Comparison of ENCODE assay signal across 8 mouse cellular contexts in the genomic region with DNA sequence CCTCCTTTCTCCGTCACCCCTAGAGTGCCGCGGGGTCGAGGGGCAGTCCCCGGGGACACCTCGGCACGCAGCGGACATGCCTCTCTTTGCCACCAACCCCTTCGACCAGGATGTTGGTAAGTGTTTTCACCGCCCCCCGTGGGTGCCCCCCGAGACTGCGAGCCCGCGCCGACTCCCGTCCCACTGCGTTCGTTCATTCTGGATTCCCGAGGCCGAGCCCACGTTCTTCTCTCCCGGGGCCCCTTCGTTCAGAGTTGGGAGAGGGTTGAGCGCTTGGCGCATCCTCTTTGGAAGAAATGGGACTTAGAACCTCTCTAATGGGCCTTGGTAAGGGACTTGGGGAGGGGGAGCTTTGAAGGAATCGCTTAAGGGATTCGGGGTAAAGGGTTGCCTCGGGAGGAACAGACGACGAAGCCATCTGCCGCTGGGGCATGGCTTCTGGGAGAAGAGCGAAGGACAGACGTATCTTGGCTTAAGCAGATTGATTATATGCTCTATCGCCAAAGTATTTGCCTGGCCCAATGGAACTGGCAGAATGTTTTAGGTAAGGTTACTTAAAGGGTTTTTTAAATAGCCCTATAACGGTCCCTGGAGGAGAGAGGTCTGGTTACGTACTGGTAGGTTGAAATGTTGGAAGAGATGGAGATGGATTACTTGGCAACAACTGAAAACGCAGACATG. TPM values are rescaled to one million over a fixed set of nuclear protein-coding genes. Genes with fewer than 3 reads are reported as not detected.
DNase-seq lines count a peak whose midpoint lies in the region; ATAC-seq and TF ChIP-seq lines count a peak whose summit lies in the region.

No protein-coding gene starts in this region.

- no peaks in the 10 kb centered on the region for H3K27me3 ChIP-seq in heart, embryonic 13.5 days (replicated peaks)
- H3K27me3 ChIP-seq in forebrain, embryonic 15.5 days: no peaks in the 10 kb centered on the region
- no peaks in the 10 kb centered on the region for H3K27me3 ChIP-seq in liver, embryonic 15.5 days
- H3K27me3 ChIP-seq in stomach, postnatal 0 days (ENCODE audit: control insufficient read depth, insufficient read depth, low read length): no peaks in the 10 kb centered on the region

- H3K4me2 ChIP-seq in heart, embryonic 13.5 days: peak overlapping the region; percentile 78
- peak overlapping the region; percentile 63 for H3K4me2 ChIP-seq in forebrain, embryonic 15.5 days (replicated peaks)
- H3K4me2 ChIP-seq in liver, embryonic 15.5 days: peak overlapping the region; percentile 75
- peak overlapping the region; percentile 62 for H3K4me2 ChIP-seq in stomach, postnatal 0 days (replicated peaks; ENCODE audit: low read depth)

- no peaks in the 10 kb centered on the region for H3K36me3 ChIP-seq in heart, embryonic 13.5 days
- H3K36me3 ChIP-seq in forebrain, embryonic 15.5 days: no peaks in the 10 kb centered on the region
- no peaks in the 10 kb centered on the region for H3K36me3 ChIP-seq in liver, embryonic 15.5 days (replicated peaks)
- H3K36me3 ChIP-seq in stomach, postnatal 0 days (ENCODE audit: control insufficient read depth, insufficient read depth, low read length): no peaks in the 10 kb centered on the region

- WGBS in heart, embryonic 13.5 days: under 1% methylated on average over 38 of the region's 38 CpGs
- WGBS in forebrain, embryonic 15.5 days: under 1% methylated on average over 36 of the region's 38 CpGs
- WGBS in liver, embryonic 15.5 days (ENCODE audit: insufficient replicate concordance): 1% methylated on average over 38 of the region's 38 CpGs
- under 1% methylated on average over 38 of the region's 38 CpGs for WGBS in stomach, postnatal 0 days

- TF ChIP-seq EP300 in stomach, postnatal 0 days (optimal IDR thresholded peaks at IDR 0.05): no peak

- intact Hi-C loops in heart, postnatal 25 days (cut with DNase I): loop anchor here (10.0 kb wide), 1 partner anchor 980 kb away; the partner anchor contains the start of gene Nsun6

- ATAC-seq in heart, embryonic 13.5 days (ENCODE audit: extremely low read depth, insufficient number of reproducible peaks, low FRiP score, low TSS enrichment): peak; percentile 2; the same call in 1 of the 2 replicates
- ATAC-seq in forebrain, embryonic 15.5 days (replicated peaks): no peak
- peak; percentile 1; the same call in 1 of the 2 replicates for ATAC-seq in liver, embryonic 15.5 days (ENCODE audit: insufficient read depth)
- no peak for ATAC-seq in stomach, postnatal 0 days (ENCODE audit: low FRiP score, low TSS enrichment)

- peak overlapping the region; percentile 93 for H3K9ac ChIP-seq in heart, embryonic 13.5 days
- H3K9ac ChIP-seq in forebrain, embryonic 15.5 days (replicated peaks): peak overlapping the region; percentile 86
- peak overlapping the region; percentile 96 for H3K9ac ChIP-seq in liver, embryonic 15.5 days
- peak overlapping the region; percentile 90 for H3K9ac ChIP-seq in stomach, postnatal 0 days (ENCODE audit: low read length)

- DNase-seq in heart, postnatal 25 days (ENCODE audit: low spot score): no peak
- DNase-seq in MEL-GATA-1-ER (ENCODE audit: extremely low read depth, low read depth): peak; percentile 27
- DNase-seq in stomach, postnatal 0 days (ENCODE audit: low spot score): no peak
- no peak for DNase-seq in spleen, postnatal 36 days (ENCODE audit: low spot score in 2 of 2)
- DNase-seq in layer of hippocampus, adult 9-10 months (ENCODE audit: low spot score): no peak

- no peak for TF ChIP-seq CTCF in stomach, postnatal 0 days (IDR thresholded peaks at IDR 0.05; ENCODE audit: low read depth)

- H3K9me3 ChIP-seq in heart, embryonic 13.5 days: no peaks in the 10 kb centered on the region
- no peaks in the 10 kb centered on the region for H3K9me3 ChIP-seq in forebrain, embryonic 15.5 days
- H3K9me3 ChIP-seq in liver, embryonic 15.5 days (replicated peaks): no peaks in the 10 kb centered on the region
- H3K9me3 ChIP-seq in stomach, postnatal 0 days (ENCODE audit: control insufficient read depth, low read length): no peaks in the 10 kb centered on the region

- H3K4me1 ChIP-seq in heart, embryonic 13.5 days: peaks cover 28% of the 10 kb centered on the region
- peaks cover 24% of the 10 kb centered on the region for H3K4me1 ChIP-seq in forebrain, embryonic 15.5 days
- peaks cover 34% of the 10 kb centered on the region for H3K4me1 ChIP-seq in liver, embryonic 15.5 days (replicated peaks)
- peaks cover 3% of the 10 kb centered on the region; the same call in 1 of the 2 replicates for H3K4me1 ChIP-seq in stomach, postnatal 0 days (replicated peaks; ENCODE audit: control insufficient read depth, insufficient read depth)

- peak overlapping the region; percentile 96 for H3K27ac ChIP-seq in heart, embryonic 13.5 days (replicated peaks)
- H3K27ac ChIP-seq in forebrain, embryonic 15.5 days (replicated peaks): peak overlapping the region; percentile 96
- peak overlapping the region; percentile 100 for H3K27ac ChIP-seq in liver, embryonic 15.5 days (replicated peaks)
- H3K27ac ChIP-seq in stomach, postnatal 0 days (replicated peaks): peak overlapping the region; percentile 98

- peak overlapping the region; percentile 83 for H3K4me3 ChIP-seq in heart, embryonic 13.5 days
- H3K4me3 ChIP-seq in forebrain, embryonic 15.5 days: peak overlapping the region; percentile 59
- peak overlapping the region; percentile 98 for H3K4me3 ChIP-seq in liver, embryonic 15.5 days (replicated peaks)
- peak overlapping the region; percentile 94 for H3K4me3 ChIP-seq in stomach, postnatal 0 days (ENCODE audit: low read depth, low read length)

RNA-seq across cellular contexts. Expression of gene Stam, which starts 0.5 kb away (rescaled TPM):
- polyA plus RNA-seq in heart, embryonic 13.5 days (2015; fragmentation: Nextera tagmentation; extraction: Ambion mirVana): 49.4 and 54.1 TPM in 2 replicates
- 10 to 100 TPM; 23.7 to 24.1 TPM for total RNA-seq in heart, postnatal 25 days (2021)
- polyA plus RNA-seq in forebrain, embryonic 15.5 days (2015; fragmentation: Nextera tagmentation; extraction: Ambion mirVana): 116 and 128 TPM in 2 replicates
- polyA plus RNA-seq in liver, embryonic 15.5 days (2015; fragmentation: Nextera tagmentation; extraction: Ambion mirVana): 26.2 and 28.4 TPM in 2 replicates
- 34.3 and 35.6 TPM in 2 replicates for polyA plus RNA-seq in stomach, postnatal 0 days (2015; fragmentation: Nextera tagmentation; extraction: Ambion mirVana)

RNA-seq across cellular contexts. Expression of gene Hacd1, which starts 18.4 kb away (rescaled TPM):
- 212 and 241 TPM in 2 replicates for polyA plus RNA-seq in heart, embryonic 13.5 days (2015; fragmentation: Nextera tagmentation; extraction: Ambion mirVana)
- 100 to 1,000 TPM; 150 to 166 TPM for total RNA-seq in heart, postnatal 25 days (2021)
- 50.8 and 55.1 TPM in 2 replicates for polyA plus RNA-seq in forebrain, embryonic 15.5 days (2015; fragmentation: Nextera tagmentation; extraction: Ambion mirVana)
- 44.2 and 46.9 TPM in 2 replicates for polyA plus RNA-seq in liver, embryonic 15.5 days (2015; fragmentation: Nextera tagmentation; extraction: Ambion mirVana)
- 200 and 217 TPM in 2 replicates for polyA plus RNA-seq in stomach, postnatal 0 days (2015; fragmentation: Nextera tagmentation; extraction: Ambion mirVana)

Comparison
In these comparisons a context has a peak if more than half of its experiments do, and no peak if none do; other contexts are left out.
1. ATAC-seq: peak in heart, embryonic 13.5 days (single experiment) and liver, embryonic 15.5 days (single experiment); none in forebrain, embryonic 15.5 days (single experiment) and stomach, postnatal 0 days (single experiment).
2. Peak in every context shown above with its lines, with median percentiles within 50 percentile points of each other: H3K27ac ChIP-seq, H3K4me2 ChIP-seq, H3K4me3 ChIP-seq and H3K9ac ChIP-seq.